Mouse (Mus musculus) lung, postnatal 10 days (tissue): Measurements from ENCODE around the gene Atic.

Experiments used
- DNase-seq: peaks from one replicate; pipeline ENCODE4 v3.0.0; 2021

Gene Atic

DNA sequence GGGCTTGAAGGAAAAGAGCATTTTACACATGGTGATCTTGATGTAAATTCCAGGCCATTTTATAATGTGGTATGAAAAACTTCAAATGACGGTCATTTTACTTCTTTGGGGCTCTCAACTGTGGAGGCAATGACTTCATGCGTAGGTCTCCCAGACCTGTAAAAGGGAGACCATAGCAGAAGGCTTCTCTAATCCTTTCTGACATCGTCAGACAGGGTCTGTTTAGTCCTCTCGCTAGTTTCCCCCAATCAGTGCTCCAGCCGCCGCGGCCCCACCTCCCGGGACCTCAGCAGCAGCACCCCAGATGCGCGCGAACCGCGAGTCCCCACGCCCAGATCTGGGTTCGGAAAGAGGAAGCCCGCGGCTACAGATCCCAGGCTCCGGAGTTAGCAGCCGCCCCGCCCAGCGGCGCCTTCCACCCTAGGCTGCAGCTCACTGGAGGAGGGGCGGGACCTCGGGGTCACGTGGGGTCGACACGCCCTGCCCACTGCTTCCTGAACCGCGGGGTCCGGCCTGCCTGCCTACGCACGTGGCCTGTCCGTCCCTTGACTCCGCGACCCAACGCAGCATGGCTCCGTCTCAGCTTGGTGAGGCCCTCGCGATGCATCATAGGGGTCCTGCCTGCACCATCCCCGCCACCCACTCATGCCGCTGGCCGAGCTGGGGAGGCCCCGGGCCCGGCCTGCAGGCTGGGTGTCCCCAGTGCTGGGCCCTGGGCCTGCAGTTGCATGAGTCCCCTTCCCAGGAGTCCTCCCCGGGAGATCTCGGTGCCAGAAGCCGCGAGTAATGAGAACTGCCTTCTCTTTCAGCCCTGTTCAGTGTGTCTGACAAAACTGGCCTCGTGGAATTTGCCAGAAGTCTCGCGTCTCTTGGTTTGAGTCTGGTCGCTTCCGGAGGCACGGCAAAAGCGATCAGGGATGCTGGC is at the start of gene Atic:
TSS of gene Atic (plus strand) at position 463 of the 925 bp plus-strand sequence.
- DNase-seq: peak; percentile 95

DNA sequence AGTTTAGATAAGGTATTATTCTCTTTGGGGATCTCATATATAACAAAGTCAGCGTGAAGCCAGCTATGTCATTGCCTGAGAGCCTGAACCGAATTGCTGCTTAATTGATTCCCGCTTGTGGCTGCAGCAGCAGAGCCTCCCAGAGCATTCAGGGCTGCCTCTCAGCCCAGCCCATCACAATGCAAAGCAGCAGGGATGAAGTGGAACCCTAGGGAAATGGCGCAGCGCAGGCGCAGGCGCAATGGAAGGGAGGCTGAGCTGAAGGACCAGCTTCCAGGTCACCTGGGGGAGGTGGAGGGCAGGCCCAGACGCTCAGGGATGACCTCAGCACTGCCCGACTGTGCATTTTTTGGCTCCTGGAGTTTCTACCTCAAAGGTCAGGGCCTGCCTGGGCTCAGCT is 49.7 kb upstream of the Atic start:
- no peak for DNase-seq

DNA sequence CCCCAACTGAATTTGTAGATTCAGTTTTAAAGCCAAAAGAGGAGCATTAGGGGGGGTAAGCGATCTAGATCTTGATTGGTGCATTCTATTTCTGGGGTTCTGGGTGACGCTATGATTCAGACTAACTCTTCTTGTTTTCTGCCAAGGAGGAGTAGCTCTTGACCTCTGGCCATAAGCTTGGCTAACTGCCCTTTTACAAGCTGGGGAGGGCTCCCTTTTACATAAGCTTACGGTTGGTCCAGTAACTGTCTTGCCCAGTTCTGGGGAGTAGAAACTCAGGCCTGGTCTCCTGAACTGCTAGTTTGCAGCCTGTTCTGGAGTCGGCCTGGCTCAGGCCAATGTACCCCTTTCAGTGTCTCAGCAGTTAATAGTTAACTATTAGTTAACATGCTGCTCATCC is 41.9 kb upstream of the Atic start:
- DNase-seq: no peak

DNA sequence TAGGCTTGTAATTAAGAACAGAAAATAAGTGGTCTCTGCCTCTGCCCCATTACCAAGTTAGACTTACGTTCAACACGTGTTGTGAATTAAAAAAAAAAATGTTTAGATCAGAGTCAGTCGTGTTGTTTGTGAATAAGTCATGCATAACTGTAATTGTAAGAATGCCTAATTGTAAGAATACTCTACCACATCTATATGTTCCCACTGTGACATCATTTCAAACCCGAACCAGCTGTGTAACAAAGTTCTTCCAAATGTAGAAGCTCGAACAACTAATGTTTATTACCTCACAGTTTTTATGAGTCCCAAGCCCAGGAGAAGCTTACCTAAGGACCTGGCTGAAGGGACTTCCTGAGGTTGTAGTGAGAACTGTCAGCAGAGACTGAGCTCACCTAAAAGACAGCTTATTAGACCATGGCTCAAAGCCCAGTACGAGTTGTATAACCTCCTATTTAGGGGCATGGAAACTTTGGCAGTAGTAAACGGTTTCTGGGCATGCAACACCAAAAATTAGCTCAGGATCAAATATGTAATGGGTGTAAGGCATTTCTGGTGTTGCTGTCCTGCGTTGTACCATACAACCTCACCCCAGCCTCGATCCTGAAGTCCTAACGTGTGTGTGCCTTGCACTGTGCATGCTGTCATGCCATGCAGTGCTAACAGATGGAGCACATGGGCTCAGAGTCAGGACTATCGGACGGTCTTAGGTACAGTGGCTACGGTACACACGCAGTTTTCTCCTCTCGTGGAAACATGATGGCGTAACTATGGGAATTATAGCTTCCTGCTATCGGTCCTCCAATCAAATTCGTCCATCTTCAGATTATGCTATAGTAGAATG is 27.9 kb upstream of the Atic start:
- no peak for DNase-seq

DNA sequence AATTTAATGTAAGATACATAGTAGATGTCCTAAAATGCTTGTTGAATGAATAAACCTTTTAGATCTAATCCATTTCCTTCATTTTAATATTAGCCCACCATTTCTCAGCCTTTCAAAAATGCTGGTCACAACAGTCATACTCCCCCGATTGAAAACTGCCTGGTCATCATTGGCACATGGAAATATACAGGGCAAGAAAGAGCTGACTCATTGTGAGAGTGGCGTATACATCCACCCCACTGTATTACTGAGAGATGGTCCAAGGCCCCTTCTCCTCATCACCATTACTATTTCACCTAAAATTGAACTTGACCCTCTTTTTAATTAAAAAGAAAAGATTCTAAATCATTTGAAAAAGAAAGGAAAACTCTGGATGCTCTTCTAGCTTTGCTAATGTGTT is 26.2 kb upstream of the Atic start:
- DNase-seq: no peak

DNA sequence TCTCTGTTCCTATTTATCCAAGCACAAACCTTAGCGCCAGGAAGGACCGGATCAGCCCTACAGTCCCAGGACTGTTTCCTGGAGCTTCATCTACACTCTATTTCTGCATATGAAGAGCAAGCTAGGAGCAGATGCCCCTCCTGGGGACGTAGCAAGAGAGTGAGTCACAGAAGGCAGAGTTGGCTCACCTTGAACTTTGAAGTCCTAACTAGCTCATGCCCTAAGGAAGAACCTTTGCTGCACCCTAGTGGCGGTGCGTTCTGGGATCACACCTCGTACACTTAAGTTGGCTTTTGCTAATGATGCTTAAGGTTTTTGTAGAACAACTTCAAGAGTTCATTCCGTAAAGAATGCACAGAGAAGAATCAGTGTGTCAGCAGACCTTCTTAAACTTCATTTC is 25.3 kb upstream of the Atic start:
- peak; percentile 41 for DNase-seq

DNA sequence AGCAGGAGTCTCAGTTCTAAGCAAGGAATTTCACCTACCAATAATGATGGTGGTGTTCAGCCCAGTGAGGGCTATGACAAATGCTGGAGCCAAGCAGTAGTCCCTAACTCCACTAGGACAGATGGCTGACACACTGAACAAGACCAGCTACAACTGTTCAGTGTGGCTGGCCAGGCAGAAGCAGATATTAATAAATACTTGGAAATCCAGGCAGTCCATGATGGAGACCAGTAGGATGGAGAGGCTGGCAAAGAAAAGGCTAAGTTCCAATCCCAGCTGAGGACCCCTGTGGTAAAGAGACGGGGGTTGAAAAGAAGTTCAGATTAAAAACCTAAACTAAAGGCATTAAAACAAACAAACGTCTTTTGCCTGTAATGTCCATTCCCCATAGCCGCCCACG is 17.3 kb upstream of the Atic start:
- no peak for DNase-seq

DNA sequence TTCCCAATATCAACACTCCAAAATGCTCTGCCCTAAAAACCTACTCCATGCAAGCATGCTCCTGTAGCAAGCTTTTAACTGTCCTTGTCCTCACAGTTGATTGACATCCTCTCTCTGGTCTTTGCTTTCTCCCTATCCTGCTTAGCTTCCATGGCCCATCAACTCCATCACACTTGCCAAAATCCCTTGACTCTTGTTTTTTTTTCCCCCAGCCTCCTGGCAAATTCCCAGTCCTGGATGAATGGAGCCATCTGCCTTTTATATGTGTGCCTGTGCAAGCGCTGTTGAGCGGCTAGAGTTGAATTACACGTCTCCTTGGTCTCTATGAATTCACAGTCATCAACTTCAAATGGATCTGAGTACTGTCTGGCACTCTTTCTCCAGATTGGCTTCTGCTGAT is 16.5 kb upstream of the Atic start:
- peak; percentile 57 for DNase-seq

DNA sequence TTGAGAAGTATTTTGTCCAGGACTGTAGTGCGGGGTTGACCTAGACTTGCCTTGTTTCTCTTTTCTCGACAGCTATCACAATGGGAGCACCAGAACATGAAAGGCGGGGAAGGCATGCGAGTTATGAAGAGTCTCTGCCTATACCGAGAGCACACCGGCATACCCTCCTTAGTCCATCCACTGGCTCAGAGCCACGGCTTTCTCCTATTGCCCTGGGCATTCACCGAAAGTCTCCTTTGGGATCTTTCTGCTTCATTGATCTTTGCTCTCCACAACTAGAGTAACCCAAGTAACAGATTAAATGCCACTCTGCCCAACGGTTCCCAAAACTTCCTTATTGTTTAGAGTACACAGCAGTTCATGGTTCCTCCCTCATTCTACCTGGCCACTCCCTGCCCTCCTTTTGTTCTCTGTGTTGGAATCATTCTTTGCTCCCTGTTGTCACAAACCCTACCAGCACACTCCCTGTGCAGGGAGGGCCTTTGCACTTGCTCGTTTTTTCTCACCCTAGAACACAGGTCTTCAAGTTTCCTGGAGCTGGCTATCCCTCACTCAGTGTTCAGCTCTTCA is 6.2 kb upstream of the Atic start:
- DNase-seq: no peak

DNA sequence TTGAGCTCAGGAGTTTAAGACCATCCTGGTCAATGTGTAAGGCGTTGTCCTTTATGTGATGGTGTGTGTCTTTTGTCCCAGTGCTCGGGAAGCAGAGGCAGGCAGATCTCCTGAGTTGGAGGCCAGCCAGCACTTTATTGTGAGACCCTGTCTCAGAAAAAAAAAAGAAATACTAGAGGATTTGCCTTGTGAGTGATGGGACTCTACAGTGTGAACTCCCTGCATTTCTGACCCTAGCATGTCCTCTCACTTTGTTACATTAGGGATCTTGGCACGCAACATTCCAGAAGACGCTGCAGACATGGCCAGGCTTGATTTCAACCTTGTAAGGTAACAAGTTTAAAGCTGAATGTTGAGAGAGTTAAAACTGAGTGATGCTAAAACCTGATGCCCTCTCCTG is 3.7 kb downstream of the Atic start:
- DNase-seq: no peak

DNA sequence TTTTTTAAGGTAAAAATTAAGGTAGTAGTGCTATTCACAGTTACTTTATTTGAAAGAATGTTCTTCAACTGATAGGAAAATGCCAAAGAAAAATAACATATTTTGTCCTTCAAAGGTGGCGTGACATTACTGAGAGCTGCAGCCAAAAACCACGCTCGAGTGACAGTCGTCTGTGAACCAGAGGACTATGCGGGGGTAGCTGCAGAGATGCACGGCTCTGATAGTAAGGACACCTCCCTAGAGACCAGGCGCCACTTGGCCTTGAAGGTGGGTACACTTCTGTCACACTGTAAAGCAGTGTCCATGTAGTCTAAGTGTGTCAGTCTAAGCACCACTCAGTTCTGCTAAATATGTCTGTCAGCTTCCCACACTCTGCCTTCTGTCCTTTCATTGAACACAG is 7.3 kb downstream of the Atic start:
- no peak for DNase-seq

DNA sequence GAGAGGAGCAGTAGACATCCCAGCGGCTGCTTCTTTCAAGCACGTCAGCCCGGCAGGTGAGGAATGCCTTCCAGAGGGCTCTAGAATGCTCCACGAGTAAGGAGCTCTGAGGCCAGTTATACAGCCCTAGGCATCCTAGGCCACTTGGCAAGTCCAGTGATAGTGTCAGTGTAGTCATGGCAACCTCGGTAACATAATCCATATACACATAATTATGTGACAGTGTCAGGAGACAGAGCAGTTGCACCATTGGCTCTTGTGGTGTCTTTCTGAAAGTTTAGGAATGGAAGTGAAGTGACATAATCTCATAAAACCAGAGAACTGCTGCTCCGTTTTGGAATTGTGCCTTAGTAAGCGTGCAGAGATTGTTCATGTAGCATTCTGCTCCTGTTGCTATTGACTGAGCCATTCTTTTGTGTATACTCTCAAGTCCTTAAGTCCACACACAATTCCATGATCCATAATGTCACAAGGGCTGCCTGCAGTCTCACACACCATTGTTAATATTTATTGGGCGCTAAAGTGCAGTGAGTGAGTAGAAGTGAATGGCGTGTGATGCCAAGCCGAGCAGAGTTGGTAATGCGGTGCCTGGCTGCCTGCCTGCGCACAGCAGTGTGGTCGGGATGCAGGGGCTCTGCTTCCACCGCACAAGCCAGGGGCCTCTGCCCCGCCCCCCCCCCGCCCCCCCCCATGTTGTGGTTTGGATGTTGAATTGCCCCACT is 11.1 kb downstream of the Atic start:
- peak; percentile 36 for DNase-seq

DNA sequence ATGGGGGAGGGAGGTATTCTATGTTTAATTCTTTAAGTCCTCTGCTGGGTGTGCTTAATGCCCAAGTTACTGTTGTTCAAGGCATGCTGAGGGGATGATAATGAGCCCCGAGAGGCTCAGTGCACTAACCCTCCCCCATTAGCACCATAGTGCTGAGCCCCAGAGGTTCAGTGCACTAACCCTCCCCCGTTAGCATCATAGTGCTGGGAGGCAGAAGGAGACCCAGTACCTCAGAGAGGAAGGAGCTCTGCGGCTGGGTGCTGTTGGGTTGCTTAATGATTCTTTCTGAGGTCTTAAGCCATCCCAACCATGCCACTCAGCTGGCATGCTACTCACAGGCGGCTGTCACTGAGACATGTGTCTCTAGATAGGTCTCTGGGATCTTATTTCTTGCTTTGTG is 13.2 kb downstream of the Atic start:
- no peak for DNase-seq

DNA sequence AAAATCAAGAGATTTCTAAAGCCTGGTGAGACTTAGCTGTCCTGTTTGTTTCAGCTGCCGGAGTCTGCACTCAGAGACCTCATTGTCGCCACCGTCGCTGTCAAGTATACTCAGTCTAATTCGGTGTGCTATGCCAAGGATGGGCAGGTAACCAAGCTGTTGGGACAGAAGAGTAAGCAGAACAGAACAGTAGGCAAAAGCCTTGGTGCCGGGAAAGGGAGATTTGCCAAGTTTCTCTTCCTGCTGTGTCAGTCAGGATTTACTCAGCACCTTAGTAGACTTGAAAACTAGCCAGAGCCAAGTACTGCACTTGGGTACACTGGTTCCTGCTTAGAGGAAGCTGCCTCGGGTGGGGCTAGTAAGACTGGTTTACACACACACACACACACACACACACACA is 19.0 kb downstream of the Atic start:
- peak; percentile 19 for DNase-seq

DNA sequence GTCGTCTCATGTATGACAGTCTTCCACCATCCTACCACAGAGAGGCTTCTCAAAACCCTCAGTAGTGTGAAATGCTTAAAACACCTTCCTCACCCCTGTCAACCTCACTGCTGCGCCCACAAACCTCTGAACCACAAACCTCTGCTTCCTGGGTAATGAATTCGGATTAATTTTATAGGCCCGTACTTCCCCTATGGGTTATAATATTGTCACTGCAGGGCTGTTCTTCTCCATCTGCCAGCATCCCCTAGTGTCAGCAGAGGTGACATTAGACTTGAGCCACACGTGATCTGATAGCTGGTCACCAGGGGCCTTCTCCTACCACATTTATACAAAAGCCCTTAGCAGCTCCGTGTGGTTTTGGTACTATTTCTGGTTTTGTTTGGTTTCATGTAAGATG is 19.9 kb downstream of the Atic start:
- DNase-seq: no peak

DNA sequence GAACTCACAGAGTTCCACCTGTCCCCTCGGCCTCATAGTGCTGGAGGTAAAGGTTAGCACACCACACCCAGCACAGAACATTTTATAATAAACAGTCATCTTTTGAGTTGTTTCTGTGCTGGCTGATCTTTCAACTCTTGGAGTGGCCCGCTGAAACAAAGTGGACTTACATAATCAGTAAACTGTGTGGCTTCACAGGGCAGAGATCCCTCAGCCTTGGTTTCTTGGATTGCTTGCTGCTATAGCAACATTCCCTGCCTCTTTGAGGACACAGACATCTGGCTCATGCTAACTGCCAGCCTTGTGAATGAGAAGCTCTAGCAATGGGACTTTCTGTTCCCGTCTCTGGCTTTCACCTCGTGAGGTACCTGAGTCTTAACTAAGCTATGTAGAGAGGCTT is 22.6 kb downstream of the Atic start:
- DNase-seq: peak; percentile 30

DNA sequence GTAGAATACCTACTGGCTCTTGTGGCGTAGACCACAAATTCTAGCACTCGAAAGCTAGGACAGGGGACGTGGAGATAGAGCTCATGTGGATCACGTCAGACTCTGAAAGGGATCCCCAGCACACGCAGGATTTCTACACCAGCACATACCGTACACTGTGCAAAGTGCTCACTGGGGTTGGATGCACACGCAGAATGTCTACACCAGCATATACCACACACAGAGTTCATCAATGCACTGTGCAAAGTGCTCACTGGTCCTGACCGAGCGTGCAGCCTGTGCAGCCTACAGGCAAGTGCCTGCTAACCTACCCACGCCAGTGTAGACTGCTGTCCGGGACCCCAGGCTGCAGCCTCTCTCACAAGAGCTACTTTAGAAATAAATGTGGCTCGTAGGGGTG is 23.5 kb downstream of the Atic start:
- no peak for DNase-seq

DNA sequence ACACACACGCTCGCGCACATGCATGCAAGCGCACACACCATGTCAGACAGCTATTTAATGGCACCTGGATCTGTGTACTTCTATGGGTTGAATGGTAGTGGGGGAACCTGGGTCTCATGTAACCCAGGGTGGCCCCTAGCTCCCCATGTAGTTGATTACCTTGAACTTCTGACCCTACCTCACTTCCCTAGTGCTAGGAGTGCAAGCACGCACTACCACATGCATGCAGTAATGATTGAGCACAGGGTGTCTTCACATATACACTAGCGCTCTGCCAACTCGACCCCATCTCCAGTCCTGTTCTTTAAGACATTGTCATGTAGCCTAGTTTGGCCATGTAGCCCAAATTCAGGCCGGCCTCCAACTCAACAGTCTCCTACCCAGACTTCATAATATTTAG is 26.4 kb downstream of the Atic start:
- no peak for DNase-seq

DNA sequence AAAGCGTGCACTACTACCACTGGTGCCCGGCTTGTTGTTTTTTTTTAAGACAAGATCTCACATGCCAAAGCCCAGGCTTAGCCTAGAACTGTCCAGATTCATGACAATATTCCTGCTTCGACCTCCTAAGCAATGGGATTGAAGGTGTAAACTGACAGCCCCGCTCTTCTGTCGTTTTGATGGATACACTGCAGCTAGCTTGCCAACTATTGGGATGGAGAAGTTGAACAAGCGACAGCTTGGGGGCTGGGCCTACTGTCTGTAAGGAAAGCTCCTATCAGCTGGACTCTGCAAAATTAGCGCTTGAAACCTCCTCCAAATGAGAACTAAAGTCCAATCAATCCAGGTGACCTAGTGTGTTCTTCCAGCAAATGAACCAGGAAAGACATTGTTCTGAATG is 26.9 kb downstream of the Atic start:
- no peak for DNase-seq

DNA sequence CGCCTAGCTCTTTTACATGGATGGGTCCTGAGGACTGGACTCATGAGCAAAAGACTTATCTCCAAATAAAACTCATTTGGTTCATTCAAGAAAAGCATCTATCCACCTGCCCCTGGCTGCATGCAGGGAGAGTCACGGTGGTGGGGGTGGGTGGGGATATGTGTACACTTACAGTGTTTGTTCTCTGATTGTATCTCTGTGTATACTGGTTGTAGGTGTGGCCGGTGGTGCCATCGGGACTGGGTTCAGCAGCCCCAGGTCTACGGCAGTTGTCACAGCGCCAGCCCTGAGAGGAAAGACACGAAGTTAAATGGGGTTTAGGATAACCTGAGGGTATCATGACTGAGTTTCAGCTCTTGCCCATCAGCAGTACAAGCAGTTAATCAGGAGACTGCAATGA is 29.7 kb downstream of the Atic start:
- DNase-seq: no peak

DNA sequence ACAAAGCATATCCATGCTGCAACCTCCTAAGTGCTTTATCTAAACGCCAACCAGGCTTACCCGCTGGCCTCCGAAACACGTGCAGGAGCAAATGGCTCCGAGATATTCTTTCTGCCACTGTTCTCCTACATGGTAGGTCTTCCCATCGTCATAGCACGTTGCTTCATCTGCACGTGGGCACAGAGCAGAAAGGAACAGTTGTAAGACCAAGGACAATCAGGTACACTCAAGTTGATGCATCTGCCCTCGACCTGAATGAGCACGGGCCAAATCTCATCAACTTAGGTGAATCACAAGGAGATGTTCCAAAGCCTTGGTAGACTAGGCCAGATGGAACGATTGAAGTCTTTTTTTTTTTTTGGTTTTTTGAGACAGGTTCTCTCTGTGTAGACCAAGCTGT is 33.1 kb downstream of the Atic start:
- no peak for DNase-seq

DNA sequence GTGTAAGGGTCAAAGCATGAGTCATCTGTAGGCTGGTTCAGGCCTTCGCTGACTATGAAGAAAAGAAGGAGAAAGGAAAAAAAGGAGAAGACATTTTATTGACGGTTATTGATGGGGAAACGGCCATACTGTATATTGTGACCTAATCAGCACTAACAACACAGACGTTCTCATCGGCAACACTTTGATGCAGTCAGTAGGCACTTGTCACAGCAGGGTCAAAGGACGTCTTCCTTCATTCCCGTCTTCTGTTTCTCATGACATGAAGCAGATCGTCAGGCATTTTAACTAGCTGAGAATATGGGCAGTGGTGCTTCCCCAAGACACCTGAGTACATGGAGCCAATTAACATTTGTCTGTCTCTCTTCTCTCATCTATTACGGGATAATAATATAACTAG is 36.2 kb downstream of the Atic start:
- no peak for DNase-seq

DNA sequence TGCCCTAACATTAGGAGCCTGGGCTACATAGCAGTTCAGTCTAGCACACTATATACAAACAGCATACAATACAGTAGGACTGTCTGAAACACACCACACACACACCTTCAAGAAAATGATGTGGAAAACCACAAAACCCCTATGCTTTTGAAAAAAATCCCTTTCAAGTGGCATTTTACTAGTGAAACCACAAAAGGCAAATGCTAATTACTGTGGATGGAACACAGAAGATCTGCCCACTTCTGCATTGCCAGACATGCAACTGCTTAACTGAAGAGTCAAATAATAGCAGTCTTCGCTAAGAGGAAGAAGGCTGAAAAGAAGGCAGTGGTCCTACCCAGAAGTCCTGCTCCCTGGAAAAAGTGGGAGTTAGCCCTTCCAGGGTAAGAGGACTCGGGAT is 37.3 kb downstream of the Atic start:
- DNase-seq: no peak
